Mouse (Mus musculus): ENCODE results near the gene Fads2. TPM values are rescaled to one million over a fixed set of nuclear protein-coding genes. Genes with fewer than 3 reads are reported as not detected.

The Fads2 gene
- polyA plus RNA-seq, 1 experiment from 2014 or later: 71.4 TPM

DNA sequence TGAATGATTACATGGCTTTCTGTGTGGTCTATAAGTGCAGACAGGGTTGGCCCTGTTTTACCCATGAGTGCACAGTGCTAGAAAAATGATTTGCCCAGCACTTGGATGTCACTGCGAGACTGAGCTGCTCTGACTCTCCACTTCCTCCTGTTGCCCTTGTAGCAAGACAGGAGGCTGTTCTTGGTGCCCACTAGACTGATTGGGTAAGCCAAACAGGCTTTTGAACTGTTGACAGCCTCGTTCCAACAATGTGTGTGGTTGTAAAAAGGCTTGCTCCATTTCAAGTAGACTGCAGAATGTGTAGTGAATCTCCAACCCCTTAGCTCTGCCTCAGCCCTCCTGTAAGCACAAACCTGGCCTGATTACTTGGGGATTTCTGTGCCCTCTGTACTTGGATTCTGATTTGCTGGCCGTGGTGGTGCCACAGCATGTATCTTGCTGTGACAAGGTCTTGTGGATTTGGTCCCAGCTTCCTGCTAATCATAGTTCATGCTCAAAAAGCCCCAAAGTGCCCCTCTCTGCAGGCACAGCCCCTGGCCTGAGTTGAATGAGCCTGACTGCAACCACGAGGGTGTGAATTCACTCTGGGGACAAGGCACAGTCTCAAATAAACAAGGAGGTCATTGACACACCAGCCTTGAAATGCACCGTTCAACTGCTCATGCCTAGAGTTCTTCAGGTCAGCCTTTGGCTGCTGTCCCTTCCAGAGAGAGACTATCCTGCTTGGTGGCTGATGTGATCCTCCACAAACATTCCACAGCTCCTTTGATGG, 25.1 kb upstream of the Fads2 start:
- H3K9me3 ChIP-seq (ENCODE audit: control insufficient read depth, low read length): no peaks in the 10 kb centered on the region
- WGBS: 44% methylated on average over 5 of the region's 5 CpGs
- no peak overlapping the region for H3K9ac ChIP-seq (ENCODE audit: low read length)
- no peak for ATAC-seq (replicated peaks; ENCODE audit: low FRiP score, low TSS enrichment, low read depth)
- no peak for DNase-seq (ENCODE audit: low spot score)
- no peaks in the 10 kb centered on the region for H3K36me3 ChIP-seq (ENCODE audit: control insufficient read depth, insufficient read depth, low read length)
- no peaks in the 10 kb centered on the region for H3K27me3 ChIP-seq (replicated peaks; ENCODE audit: control insufficient read depth, insufficient read depth, low read length)
- H3K4me1 ChIP-seq (replicated peaks; ENCODE audit: control insufficient read depth, insufficient read depth, low read length): no peaks in the 10 kb centered on the region
- H3K4me3 ChIP-seq (ENCODE audit: low read depth, low read length): no peak overlapping the region
- no peak overlapping the region for H3K4me2 ChIP-seq (ENCODE audit: low read length)
- no peak overlapping the region for H3K27ac ChIP-seq (ENCODE audit: low read depth)

- WGBS: 76% methylated on average over 7 of the region's 7 CpGs
- ATAC-seq (replicated peaks; ENCODE audit: low FRiP score, low TSS enrichment, low read depth): no peak
- Histone ChIP-seq H3K27ac (ENCODE audit: low read depth) (no peak overlapping the region), H3K9ac (ENCODE audit: low read length) (no peak overlapping the region), H3K4me2 (ENCODE audit: low read length) (no peak overlapping the region), H3K36me3 (ENCODE audit: control insufficient read depth, insufficient read depth, low read length) (no peaks in the 10 kb centered on the region), H3K4me1 (replicated peaks; ENCODE audit: control insufficient read depth, insufficient read depth, low read length) (no peaks in the 10 kb centered on the region), H3K4me3 (ENCODE audit: low read depth, low read length) (no peak overlapping the region), H3K27me3 (replicated peaks; ENCODE audit: control insufficient read depth, insufficient read depth, low read length) (no peaks in the 10 kb centered on the region), H3K9me3 (ENCODE audit: control insufficient read depth, low read length) (no peaks in the 10 kb centered on the region)
- no peak for DNase-seq (ENCODE audit: low spot score)
Measured at GRCm38 (mm10) chr19:10123892-10124634, 22.5 kb upstream of the Fads2 start.

DNA sequence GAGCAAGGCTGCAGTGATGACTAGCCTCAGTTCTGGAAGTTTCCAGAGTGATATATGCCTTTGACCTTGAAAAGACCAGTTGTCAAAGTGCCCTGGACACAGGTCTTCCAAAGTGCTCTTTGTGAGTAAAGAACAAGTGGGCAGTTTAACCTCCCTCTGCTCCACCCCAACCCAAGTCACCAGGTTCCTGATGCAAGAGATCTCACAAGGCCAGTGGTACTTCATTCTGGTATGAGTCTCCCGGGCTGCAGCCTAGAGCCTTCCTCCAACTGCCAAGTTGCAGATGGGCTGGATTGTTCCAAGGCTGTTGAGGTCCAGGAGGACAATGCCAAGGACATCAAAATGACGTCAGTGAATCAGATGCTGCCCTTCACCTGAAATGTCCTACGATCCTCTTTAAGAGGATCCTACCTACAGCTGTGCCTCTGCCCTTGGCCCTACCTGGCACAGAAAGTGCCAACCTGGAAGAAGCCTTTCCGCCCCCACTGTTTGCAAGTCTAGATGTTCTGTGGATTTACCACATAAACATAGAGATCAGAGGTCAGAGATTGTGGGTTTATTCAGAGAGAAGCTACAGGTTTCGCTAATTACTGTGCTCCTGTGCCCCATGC, 20.6 kb upstream of the Fads2 start:
- Histone ChIP-seq H3K9me3 (ENCODE audit: control insufficient read depth, low read length) (no peaks in the 10 kb centered on the region), H3K4me1 (replicated peaks; ENCODE audit: control insufficient read depth, insufficient read depth, low read length) (no peaks in the 10 kb centered on the region), H3K27me3 (replicated peaks; ENCODE audit: control insufficient read depth, insufficient read depth, low read length) (no peaks in the 10 kb centered on the region), H3K36me3 (ENCODE audit: control insufficient read depth, insufficient read depth, low read length) (no peaks in the 10 kb centered on the region), H3K4me3 (ENCODE audit: low read depth, low read length) (no peak overlapping the region), H3K27ac (ENCODE audit: low read depth) (no peak overlapping the region), H3K4me2 (ENCODE audit: low read length) (no peak overlapping the region), H3K9ac (ENCODE audit: low read length) (no peak overlapping the region)
- no peak for DNase-seq (ENCODE audit: low spot score)
- WGBS: 82% methylated on average over 5 of the region's 5 CpGs
- ATAC-seq (replicated peaks; ENCODE audit: low FRiP score, low TSS enrichment, low read depth): no peak

GRCm38 (mm10) chr19:10116641-10117040, 15.1 kb upstream of the Fads2 start:
- no peaks in the 10 kb centered on the region for H3K4me1 ChIP-seq (replicated peaks; ENCODE audit: control insufficient read depth, insufficient read depth, low read length)
- DNase-seq (ENCODE audit: low spot score): no peak
- WGBS: 69% methylated on average over 3 of the region's 3 CpGs
- no peak overlapping the region for H3K4me2 ChIP-seq (ENCODE audit: low read length)
- no peak for ATAC-seq (replicated peaks; ENCODE audit: low FRiP score, low TSS enrichment, low read depth)
- no peak overlapping the region for H3K27ac ChIP-seq (ENCODE audit: low read depth)
- no peak overlapping the region for H3K9ac ChIP-seq (ENCODE audit: low read length)
- H3K27me3 ChIP-seq (replicated peaks; ENCODE audit: control insufficient read depth, insufficient read depth, low read length): no peaks in the 10 kb centered on the region
- no peaks in the 10 kb centered on the region for H3K9me3 ChIP-seq (ENCODE audit: control insufficient read depth, low read length)
- H3K4me3 ChIP-seq (ENCODE audit: low read depth, low read length): no peak overlapping the region
- no peaks in the 10 kb centered on the region for H3K36me3 ChIP-seq (ENCODE audit: control insufficient read depth, insufficient read depth, low read length)

DNA sequence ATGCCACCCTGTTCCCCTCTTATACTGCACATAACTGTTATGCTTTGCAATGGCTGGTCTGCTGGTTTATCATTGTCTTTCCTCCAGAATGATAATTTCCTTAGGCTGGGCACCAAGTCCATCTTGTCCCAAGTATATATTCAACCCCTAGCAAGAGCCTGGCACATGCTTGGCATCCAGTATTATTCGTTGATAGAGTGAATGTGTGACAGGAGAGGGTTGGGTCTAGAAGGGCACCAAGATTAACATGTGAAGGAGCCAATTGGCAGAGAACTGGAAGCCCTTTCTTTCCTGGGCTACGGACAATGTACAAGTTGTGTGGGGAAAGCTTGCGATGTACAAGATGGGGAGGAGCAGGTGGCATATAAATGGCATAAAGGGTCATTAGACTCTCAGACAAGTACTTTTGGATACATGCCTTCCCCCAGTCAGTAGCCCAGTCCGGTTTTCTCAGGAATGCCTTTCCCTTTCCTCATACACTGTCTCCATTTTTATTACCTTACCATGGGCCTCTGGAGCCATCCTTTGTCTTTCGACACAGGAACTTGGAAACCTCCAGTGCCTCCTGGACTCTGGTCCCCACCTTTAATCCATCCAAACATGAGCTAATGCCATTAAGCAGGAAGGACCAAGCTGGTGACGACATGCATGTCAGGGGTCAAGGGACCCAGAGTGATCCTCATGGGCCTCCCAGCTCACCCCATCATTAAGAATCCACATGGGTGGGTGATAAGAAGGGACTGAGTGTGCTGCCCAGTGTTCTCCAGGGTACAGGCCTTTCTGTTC, 14.0 kb upstream of the Fads2 start:
- ATAC-seq (replicated peaks; ENCODE audit: low FRiP score, low TSS enrichment, low read depth) (no peak), DNase-seq (ENCODE audit: low spot score) (no peak)
- Histone ChIP-seq H3K9ac (ENCODE audit: low read length) (no peak overlapping the region), H3K4me1 (replicated peaks; ENCODE audit: control insufficient read depth, insufficient read depth, low read length) (no peaks in the 10 kb centered on the region), H3K4me3 (ENCODE audit: low read depth, low read length) (no peak overlapping the region), H3K36me3 (ENCODE audit: control insufficient read depth, insufficient read depth, low read length) (no peaks in the 10 kb centered on the region), H3K4me2 (ENCODE audit: low read length) (no peak overlapping the region), H3K27me3 (replicated peaks; ENCODE audit: control insufficient read depth, insufficient read depth, low read length) (no peaks in the 10 kb centered on the region), H3K9me3 (ENCODE audit: control insufficient read depth, low read length) (no peaks in the 10 kb centered on the region), H3K27ac (ENCODE audit: low read depth) (no peak overlapping the region)
- 78% methylated on average over 6 of the region's 6 CpGs for WGBS

DNA sequence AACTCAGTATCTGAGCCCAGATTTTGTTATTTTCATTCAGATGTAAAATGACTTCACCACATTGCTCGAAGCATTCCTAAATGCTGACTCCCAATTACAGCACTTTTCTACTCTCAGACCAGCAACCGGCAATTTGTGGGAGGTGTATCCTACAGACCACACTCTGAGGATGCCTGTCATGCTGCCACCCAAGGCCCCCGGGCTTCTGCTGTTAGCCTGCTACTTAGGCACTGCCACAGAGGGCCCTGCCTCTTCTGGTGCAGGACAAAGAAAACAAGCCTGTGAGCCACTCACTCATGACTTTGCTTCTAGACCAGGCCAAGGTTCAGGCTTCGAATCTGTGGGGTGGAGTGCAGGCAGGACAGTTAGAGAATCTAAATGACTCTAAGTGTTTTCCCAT, 11.4 kb upstream of the Fads2 start:
- no peak overlapping the region for H3K27ac ChIP-seq (ENCODE audit: low read depth)
- no peaks in the 10 kb centered on the region for H3K36me3 ChIP-seq (ENCODE audit: control insufficient read depth, insufficient read depth, low read length)
- H3K4me1 ChIP-seq (replicated peaks; ENCODE audit: control insufficient read depth, insufficient read depth, low read length): no peaks in the 10 kb centered on the region
- WGBS: 72% methylated on average over 4 of the region's 4 CpGs
- H3K9ac ChIP-seq (ENCODE audit: low read length): no peak overlapping the region
- ATAC-seq (replicated peaks; ENCODE audit: low FRiP score, low TSS enrichment, low read depth) (no peak), DNase-seq (ENCODE audit: low spot score) (no peak)
- H3K4me2 ChIP-seq (ENCODE audit: low read length): no peak overlapping the region
- no peak overlapping the region for H3K4me3 ChIP-seq (ENCODE audit: low read depth, low read length)
- no peaks in the 10 kb centered on the region for H3K27me3 ChIP-seq (replicated peaks; ENCODE audit: control insufficient read depth, insufficient read depth, low read length)
- no peaks in the 10 kb centered on the region for H3K9me3 ChIP-seq (ENCODE audit: control insufficient read depth, low read length)

GRCm38 (mm10) chr19:10108666-10109065, 7.1 kb upstream of the Fads2 start:
- 87% methylated on average over 2 of the region's 2 CpGs for WGBS
- Histone ChIP-seq H3K4me3 (ENCODE audit: low read depth, low read length) (no peak overlapping the region), H3K27me3 (replicated peaks; ENCODE audit: control insufficient read depth, insufficient read depth, low read length) (no peaks in the 10 kb centered on the region), H3K36me3 (ENCODE audit: control insufficient read depth, insufficient read depth, low read length) (no peaks in the 10 kb centered on the region), H3K27ac (ENCODE audit: low read depth) (no peak overlapping the region), H3K9ac (ENCODE audit: low read length) (no peak overlapping the region), H3K9me3 (ENCODE audit: control insufficient read depth, low read length) (no peaks in the 10 kb centered on the region), H3K4me2 (ENCODE audit: low read length) (no peak overlapping the region), H3K4me1 (replicated peaks; ENCODE audit: control insufficient read depth, insufficient read depth, low read length) (no peaks in the 10 kb centered on the region)
- DNase-seq (ENCODE audit: low spot score) (no peak), ATAC-seq (replicated peaks; ENCODE audit: low FRiP score, low TSS enrichment, low read depth) (no peak)

GRCm38 (mm10) chr19:10108129-10108528, 6.6 kb upstream of the Fads2 start:
- DNase-seq (ENCODE audit: low spot score) (no peak), ATAC-seq (replicated peaks; ENCODE audit: low FRiP score, low TSS enrichment, low read depth) (no peak)
- H3K4me3 ChIP-seq (ENCODE audit: low read depth, low read length): no peak overlapping the region
- no peaks in the 10 kb centered on the region for H3K36me3 ChIP-seq (ENCODE audit: control insufficient read depth, insufficient read depth, low read length)
- 92% methylated on average over 1 of the region's 1 CpGs for WGBS
- H3K9ac ChIP-seq (ENCODE audit: low read length): no peak overlapping the region
- H3K4me1 ChIP-seq (replicated peaks; ENCODE audit: control insufficient read depth, insufficient read depth, low read length): no peaks in the 10 kb centered on the region
- H3K27ac ChIP-seq (ENCODE audit: low read depth): no peak overlapping the region
- H3K9me3 ChIP-seq (ENCODE audit: control insufficient read depth, low read length): no peaks in the 10 kb centered on the region
- H3K4me2 ChIP-seq (ENCODE audit: low read length): no peak overlapping the region
- H3K27me3 ChIP-seq (replicated peaks; ENCODE audit: control insufficient read depth, insufficient read depth, low read length): no peaks in the 10 kb centered on the region
